Mouse (Mus musculus) cerebellum, postnatal 10 days (tissue): ENCODE results near the gene Mlph.

Experiments
- DNase-seq, 2 experiments: peaks; one replicate each; pipeline ENCODE4 v3.0.0; 2021; ENCODE audit warnings: mixed read lengths in 2 of 2

Mlph gene

DNA sequence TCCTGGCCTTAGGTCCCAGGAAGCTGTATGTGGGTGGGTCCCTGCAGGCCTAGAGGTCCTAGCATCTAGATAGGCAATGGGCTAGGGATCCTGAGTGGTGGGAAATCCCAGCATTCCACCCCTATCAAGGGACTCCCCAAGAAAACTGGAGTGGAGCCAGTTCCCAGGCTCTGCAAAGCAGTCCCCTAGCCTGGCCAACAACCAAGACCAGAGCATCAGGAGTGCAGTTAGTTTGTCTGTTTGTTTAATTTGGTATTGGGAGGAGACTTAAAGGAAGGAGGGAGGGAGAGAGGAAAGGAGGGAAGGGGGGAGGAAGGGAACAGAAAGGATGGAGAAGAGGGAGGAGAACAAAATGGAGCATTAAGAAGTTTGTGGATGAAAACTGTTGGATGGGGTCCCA lies 5.7 kb upstream of the Mlph start:
- peak; percentile 53 to 61 for DNase-seq

DNA sequence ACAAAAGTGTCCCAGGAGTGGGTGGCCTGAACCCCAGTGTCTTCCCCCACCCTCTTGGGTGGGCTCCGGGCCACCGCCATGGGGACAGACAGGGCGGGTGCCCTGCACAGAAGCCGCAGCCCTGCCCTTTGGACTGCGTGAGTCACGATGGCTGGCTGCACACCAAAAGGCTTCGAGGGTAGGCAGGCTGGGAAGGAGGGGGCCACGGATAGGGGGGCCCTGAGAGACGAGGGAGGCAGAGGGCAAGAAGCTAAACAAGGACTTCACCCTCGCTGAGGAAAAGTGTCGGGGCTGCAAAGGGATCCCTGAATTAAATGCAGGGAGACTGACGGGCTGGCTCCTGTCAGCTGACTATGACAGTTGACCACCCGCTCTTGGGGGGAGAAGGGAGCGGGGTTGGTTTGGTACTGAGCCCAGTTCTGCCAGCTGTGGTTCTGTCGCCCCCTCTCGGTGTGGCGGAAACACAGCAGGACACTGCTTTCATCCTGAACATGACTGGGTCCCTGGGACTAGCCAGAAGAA lies 5.2 kb upstream of the Mlph start:
- peak; percentile 54 to 58 for DNase-seq

DNA sequence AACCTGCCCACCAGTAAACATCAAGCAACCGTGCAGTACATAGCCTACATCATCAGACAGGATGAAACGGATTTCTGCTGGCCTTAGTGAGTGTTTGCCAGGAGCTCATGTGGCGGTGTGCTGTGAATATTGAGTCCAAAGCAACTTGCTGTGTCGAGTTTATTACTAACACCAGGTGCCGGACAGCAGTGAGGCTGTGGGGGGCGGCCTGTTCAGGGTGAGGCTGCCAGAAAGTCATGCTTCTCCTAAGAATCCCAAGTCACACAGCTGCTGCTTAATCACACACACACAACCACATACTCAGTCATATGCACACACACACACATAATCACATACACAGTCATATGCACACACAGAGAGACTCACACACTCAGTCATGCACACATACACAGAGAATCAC lies 1.7 kb upstream of the Mlph start:
- peak; percentile 53 to 72 for DNase-seq

DNA sequence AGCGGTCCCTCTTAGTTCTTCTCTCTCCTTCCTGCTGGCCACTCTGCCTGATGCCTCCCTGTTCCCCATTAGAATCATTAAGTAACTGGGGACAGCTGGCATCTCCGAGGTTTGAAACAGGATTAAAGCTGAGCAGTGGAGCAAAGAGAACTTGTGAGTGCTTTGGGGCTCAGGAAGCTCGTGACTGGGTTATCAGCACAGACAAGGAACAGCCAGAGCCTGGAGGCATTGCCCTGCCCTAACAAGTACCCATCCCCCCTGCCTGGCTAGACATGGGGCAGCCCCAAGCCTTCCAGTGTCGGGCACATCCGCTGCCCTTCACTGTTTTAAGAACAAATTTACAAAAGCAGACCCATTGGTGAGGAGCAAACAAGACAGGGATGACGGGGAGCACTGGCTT lies 2.6 kb downstream of the Mlph start:
- DNase-seq, result peak; percentile 40 to 42

DNA sequence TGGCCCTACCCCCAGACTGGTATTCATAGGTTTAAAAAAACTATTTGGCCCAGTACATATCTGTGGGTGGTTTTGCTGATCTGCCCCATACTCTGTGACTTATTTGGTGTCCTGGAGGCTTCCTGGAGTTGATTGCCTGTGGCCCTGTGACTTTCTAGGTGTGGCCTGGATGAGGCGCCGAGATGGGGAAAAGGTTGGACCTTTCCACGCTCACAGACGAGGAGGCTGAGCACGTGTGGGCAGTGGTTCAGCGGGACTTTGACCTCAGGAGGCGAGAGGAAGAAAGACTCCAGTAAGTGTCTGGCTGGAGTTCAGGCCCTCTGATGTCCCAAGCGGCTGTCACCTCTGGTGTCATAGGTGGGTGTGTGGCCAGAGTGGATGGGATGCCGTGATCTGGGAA lies 6.8 kb downstream of the Mlph start:
- DNase-seq, result no peak

DNA sequence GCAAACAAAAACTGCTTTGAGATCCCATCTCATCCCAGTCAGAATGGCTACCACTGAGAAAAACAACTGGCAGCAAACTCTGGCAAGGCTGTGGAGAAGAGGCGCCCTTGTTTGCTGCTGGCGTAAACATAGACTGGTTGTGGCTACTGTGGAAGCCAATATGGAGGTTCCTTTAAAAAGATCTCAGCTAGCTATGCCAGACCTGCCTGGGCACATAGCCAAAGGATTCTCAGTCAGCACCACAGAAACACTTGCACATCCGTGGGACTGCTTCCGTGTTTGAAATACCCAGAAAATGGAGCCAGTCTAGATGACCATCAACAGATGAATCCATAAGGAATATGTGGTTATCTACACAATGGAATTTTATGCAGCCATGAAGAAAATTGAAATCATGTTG lies 11.1 kb downstream of the Mlph start:
- DNase-seq, result peak; percentile 78 to 79

DNA sequence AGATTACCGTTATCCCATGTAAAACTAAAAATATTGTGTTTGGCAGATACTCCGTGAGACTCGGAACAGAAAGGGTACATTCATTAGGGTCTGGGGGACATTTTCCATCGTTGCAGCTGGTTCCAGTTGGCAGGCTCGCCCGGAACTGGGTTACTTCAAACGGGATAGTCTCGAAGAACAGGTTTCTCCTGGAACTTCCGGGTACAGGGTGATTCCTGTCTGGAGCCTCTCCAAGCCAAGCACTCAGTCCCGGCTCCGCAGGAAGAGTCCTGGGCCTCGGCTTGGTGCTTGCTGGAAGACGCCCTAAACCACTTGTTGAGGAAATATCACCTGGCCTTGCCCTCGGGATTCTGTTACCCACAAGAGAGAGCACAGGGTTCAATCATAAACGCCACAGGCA lies 12.4 kb downstream of the Mlph start:
- no peak for DNase-seq

DNA sequence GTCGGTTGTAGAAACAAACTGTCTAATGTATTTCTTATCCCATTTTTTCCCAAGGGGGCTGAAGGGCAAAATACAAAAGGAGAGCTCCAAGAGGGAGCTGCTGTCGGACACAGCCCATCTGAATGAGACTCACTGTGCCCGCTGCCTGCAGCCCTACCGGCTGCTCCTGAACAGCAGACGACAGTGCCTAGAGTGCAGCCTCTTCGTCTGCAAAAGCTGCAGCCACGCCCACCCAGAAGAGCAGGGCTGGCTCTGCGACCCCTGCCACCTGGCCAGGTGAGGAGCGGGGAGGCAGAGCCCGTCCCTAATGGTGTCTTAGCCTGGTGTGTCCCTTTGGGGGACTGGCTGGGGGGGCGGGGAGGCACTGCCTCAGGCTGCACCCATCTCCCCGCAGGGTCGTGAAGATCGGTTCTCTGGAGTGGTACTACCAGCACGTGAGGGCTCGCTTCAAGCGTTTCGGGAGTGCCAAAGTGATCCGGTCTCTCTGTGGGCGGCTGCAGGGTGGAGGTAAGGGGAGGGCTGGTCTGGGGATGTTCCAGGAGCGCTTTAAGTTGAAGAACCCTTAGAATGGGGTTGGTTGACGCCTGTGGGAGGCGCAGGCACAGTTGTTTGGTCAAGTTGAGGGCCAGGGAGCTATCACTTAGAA lies 13.2 kb downstream of the Mlph start:
- DNase-seq, result no peak

DNA sequence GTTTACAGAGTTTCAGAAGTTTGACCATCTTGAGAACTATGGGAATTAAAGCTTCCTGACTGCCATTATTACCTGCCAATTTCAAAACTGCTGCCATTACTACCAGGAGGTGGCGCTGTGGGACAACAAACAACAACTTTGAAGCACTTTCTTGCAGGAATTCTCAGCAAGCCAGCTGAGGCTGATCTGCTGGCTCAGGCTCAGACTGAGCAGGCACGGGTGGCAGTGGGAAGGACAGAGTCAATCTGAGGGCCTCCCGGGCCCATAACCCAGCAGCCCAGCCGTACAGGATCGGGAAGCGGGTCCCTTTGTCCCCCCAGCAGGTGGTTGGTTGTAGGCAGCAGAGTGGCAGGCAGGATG lies 13.7 kb downstream of the Mlph start:
- peak; percentile 91 to 92 for DNase-seq

DNA sequence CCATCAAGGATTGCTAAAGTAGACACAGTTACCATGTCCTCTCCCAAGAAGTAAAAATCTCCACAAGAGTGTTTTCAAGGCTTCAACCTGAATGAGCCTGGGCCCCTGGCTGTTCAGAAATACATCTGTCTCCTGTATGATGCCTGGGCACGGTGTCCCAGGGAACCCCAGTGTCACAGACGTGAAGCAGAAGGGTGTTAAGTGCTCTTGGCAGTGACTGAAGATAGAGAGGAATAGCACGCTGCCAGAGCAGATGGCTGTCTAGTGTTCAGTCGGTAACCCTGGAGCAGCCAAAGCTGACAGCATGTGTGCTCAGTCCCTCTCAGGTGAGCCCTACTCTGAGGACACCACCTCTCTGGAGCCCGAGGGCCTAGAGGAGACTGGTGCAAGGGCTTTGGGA lies 18.1 kb downstream of the Mlph start:
- peak; percentile 82 to 86 for DNase-seq

DNA sequence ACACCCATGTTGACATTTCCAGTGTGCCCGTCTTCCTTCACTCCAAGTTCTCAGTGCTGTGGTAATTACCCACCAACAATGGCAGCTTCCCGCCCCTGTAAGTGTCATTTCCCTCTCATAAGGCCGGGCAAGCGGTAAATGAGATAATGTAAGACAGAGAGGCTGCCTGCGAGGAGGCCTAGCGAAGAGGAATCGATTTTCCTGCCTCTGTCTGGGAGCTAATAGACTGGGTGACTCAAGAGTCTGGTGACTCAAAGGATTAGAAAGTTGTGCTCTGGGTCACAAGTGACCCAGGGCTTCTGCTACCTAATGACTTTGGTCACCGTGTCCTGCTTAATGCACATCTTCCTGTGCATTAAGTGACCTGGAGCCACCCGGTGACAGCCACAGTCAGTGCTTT lies 22.1 kb downstream of the Mlph start:
- no peak for DNase-seq

DNA sequence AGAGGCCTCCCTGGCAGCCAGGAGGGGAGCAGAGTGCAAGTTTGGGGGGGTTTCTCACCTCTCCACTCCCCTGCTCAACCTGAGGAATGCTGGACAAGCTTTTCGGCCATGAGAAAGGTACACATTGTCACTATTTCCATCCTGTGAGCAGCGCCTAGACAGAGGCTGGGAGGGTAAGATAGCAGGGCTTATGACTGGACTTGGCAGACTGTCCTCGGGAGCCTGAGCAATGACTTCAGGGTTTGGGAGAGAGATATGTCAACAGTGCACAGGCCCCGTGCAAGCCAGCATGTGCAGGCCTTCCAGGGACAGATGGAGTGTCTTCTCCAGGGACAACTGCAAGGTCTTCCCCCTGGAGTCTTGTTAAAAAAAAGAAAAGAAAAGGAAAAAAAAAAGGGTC lies 25.1 kb downstream of the Mlph start:
- no peak for DNase-seq

DNA sequence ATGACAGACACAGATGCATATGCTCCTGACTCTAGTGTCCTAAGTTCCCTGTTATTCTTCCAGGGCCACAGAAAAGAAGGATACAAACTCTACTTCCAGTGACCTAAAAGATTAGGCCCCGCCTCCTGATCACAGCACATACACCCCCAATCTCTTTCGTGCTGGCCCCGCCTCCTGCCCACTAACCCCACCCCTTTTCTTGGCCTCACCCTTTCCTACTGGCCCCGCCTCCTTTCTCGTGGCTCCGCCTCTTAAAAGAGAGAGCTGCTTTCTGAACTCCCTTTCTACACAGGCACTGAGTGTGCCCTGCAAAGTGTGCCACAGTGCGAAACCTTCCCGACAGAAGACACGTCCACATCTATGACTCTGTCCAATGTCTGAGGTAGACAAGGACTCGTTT lies 30.3 kb downstream of the Mlph start:
- DNase-seq, result peak in 1 of 2 experiments; percentile 33

DNA sequence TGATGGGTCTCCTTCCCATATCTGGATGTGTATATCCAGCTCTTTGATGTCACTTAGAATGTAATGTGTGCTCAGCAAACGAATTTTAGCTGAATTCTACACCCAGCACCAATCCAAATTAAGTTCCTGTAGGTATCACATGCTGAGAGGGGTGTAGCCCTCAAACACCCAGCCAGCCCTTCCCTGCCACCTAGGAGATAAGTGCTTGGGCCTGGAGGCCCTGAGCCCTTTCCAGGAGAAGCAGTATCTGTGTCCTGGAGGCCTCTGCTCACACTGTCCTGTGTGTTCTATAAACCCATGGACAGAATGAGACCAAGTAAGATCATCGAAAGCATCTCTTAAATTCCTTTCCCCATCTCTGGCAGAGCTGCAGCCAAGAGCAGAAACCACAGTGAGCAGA lies 32.4 kb downstream of the Mlph start:
- DNase-seq, result no peak

DNA sequence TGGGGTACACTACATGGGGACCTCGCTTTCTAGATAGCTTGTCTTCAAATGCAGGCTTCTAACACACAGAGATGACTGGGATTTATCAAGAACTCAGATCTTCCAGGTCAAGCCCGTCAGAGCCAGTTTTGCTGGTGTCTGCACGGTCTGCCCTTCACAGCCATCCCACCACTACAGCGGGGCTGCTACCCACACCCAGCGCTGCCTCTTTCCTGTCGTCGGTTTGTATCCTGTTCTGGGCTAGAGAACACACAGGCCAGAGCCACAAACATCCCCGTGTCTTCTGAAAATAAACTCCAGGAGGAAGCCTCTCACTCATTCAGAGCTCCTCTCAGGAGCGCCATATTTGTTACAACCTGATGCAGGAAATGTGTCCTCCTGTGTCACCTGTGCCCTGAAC lies 34.4 kb downstream of the Mlph start:
- DNase-seq, result no peak

DNA sequence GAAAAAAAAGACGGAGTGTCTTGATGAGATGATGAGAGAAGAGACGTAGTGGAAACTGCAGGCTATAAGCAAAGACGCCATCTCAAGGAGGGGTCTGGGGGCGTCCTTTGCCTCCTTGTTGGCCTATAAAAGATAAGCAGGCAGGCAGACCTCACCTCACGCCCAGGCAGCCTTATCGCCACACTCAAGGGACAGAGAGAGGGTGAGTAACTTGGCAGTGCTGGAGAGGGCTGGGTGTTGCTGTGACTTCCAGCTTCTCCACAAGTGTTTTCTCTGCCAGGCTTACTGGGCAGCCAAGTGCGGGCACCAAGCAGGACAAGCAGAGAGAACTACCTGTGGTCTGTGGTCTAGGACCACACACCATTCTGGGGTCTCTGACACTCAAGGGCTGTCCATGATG lies 36.8 kb downstream of the Mlph start:
- no peak for DNase-seq

DNA sequence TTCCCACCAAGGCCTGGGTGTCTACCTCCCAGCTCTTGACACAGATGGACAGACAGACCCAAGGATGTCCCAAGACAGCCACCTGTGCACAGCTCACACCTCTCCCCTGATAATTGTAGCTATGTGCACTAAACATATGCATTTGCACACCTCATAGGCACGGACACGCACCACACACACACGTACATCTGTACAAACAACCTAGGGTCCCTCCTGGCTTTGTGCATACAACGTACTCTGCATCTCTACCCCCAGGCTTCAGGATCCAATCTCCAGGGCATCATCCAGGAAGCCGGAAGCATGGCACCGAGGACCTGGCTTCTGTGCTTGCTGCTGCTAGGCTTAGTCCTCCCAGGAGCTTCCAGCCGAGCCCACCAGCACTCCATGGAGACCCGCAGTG lies 37.9 kb downstream of the Mlph start, which contains the start of gene Prlh:
Gene Prlh (plus strand): TSS at position 301 of the 400 bp plus-strand sequence.
- peak in 1 of 2 experiments; percentile 28 for DNase-seq

DNA sequence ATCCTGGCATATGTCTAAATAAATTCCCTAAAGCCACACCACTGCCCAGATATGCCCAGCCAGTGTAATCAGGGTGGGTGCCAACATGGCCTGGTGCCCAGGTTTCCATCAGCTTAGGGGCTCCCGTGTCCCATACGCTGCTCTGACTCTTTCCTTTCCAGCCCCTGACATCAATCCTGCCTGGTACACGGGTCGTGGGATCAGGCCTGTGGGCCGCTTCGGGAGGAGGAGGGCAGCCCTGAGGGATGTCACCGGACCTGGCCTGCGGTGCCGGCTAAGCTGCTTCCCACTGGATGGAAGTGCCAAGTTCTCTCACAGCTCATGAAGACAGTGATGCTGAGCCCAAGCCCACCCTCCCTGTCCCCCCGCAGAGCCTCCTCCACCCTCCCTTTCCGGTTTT lies 38.8 kb downstream of the Mlph start:
- peak; percentile 58 to 70 for DNase-seq

DNA sequence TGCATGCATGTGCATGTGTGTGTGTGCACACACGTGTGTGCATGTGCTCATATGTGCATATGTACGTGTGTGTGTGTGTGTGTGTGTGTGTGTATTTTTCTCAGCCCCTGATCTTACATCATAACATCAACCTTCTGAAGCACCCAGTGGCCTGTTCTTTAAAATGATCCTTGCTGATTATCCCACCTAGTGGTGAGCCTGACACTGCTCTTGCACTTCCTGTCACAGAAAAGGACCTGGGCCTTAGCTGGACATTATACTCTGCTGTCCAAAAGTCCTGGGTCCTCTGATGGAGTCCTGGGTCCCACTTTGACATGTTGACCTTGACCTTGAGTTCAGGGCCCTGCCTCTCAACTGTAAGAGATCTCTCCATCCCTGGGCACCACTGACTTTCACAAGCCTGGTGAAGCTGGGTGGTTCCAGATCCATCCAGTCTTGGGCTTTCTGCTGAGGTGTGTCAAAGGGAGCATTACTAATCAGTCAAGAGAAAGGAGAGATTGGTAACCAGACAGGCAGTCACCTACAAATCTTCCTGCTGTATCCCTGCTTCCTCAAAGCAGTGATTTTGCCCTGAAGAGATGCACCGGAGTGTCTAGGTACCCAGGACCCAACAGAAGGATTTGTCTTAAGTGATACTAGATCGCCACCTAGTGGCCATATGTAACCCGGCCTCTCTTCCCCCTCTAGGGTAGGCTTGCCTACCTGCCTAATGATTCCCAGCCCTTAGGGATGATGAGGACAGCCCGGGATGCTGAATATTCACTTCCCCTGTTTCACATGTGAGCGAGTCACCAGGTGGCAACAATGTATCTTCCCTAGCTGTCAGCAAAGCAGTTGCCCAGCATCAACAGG lies 41.6 kb downstream of the Mlph start:
- peak; percentile 84 to 90 for DNase-seq

DNA sequence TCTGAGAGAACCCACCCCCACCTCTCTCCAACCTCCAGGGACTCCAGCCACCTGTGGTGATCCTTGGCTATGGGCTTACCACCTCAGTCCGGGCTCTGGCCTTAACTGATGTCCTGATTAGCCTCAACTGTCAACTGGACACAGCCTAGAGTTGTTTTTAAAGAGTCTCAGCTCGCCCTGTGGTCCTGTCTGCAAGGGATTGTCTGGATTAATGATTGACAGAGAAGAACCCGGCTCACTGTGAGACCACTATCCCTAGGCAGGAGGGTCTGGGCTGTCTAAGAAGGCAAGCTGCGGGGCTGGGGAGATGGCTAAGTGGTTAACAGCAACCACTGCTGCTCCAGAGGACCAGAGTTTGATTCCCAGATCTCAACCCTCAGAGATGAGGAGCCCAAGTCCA lies 47.6 kb downstream of the Mlph start:
- no peak for DNase-seq

DNA sequence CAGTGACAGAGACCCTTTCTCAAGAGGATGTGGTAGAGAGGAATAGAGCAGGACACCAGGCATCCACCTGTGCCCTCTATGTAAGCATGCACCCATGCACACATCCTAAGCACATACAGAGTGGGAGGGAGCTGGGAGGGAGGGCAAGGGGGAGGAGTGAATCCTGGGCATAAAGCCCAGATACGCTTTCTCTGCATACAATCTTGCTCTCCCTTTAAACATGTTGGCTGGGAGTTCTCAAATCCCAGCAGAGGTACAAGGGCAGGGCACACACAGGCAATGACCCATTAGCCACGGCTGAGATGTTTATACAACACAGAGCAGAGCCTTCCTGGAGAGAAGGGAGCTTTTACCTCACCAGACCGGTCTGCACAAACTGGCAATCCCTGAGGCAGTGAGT lies 48.1 kb downstream of the Mlph start:
- no peak for DNase-seq

DNA sequence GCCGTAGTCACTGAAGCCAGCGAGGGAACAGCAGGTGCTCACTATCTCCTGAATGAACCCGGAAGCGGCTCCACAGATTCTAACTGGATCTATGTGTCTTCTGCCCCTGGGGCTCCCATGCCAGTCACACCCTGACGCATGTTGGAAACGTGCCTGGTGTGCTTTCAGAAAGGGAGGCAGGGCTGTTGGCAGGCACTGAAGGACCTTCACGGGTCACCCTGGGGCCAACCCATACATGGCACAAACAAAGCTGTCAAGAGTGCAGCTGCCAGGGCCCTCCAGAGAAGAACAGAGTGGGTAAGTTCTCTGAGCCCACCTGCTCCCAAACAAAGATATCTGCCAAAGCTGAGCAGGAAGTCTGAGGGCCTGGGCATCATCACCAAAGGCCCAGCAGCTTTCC lies 52.7 kb downstream of the Mlph start:
- DNase-seq, result peak; percentile 62 to 71

DNA sequence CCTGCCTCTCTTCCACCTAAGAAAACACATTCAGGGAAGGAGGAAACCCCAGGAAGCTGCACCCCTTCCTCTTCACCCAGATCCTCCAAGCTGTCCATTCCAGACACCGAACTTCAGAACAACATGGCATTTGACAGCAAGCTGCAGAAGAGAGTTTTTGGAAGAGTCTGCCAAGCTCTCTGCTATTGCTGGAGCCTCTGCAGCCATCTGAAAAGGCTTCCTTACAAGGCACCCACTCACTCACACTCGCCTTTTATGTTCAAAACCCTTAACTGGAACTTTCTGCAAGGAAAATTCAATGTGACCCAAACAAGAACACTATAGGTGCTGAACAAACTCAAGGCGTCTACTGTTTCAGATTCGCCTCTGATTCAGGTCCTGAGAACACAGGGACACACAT lies 53.8 kb downstream of the Mlph start:
- DNase-seq, result no peak

DNA sequence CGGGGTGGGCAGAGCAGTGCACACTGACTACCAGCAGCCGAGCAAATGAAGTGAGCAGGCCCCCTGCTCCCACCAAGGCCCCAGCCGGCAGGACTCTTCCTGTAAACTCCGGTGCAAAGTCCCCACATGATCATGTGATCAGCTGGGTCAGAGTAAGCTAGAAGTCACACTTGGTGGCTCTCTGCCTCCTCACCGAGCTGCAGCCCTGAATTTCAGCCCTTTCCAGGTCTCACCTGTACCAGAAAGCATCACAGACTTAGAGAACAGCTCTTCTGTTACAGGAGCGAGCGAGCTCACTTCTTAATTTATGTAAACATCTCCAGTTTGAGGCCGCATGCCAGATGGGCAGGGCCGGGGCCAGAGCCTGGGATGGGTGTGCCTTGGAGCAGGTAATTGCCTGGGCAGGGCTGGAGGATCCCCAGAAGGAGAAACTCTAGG lies 54.5 kb downstream of the Mlph start, which contains the start of gene Rab17:
Gene Rab17 (minus strand): TSS at position 315 of the 438 bp plus-strand sequence.
- DNase-seq, result no peak
